Mouse (Mus musculus) midbrain, embryonic 13.5 days (tissue): ENCODE data around the gene 9930111J21Rik2. TPM values are rescaled to one million over a fixed set of nuclear protein-coding genes. Genes with fewer than 3 reads are reported as not detected.
"Not testable (repeated sequence)": the region's sequence is repeated elsewhere in the genome, so short reads cannot be mapped to it uniquely, and the experiment has no call there.

Experiments
- ATAC-seq: fragments of 200-750 bp; cut with Nextera tagmentation; 2 replicates; pipeline ENCODE4 v1.8.0; 2017; ENCODE audit warnings: mild to moderate bottlenecking, moderate TSS enrichment, moderate library complexity
- H3K27ac ChIP-seq: fragments of 300-500 bp; sonication (generic); 2 replicates; pipeline ENCODE4 v1.5.1; 2015; ENCODE audit warnings: inconsistent platforms, mild to moderate bottlenecking, moderate library complexity
- H3K27me3 ChIP-seq: fragments of 300-500 bp; sonication (generic); 2 replicates; pipeline ENCODE4 v1.6.1; 2015; ENCODE audit warnings: mild to moderate bottlenecking, inconsistent platforms
- H3K36me3 ChIP-seq: fragments of 300-500 bp; sonication (generic); 2 replicates; pipeline ENCODE4 v1.6.1; 2015; ENCODE audit warnings: mild to moderate bottlenecking, inconsistent platforms
- H3K4me1 ChIP-seq: fragments of 300-500 bp; sonication (generic); replicated peaks from 2 replicates; pipeline ENCODE4 v1.6.1; 2015; ENCODE audit warnings: inconsistent platforms
- H3K4me2 ChIP-seq: fragments of 300-500 bp; sonication (generic); replicated peaks from 2 replicates; pipeline ENCODE4 v1.6.1; 2015; ENCODE audit warnings: moderate library complexity, mild to moderate bottlenecking, inconsistent platforms
- H3K4me3 ChIP-seq: fragments of 300-500 bp; sonication (generic); replicated peaks from 2 replicates; pipeline ENCODE4 v1.5.1; 2015; ENCODE audit warnings: mild to moderate bottlenecking, inconsistent platforms
- H3K9ac ChIP-seq: fragments of 300-500 bp; sonication (generic); replicated peaks from 2 replicates; pipeline ENCODE4 v1.6.1; 2015; ENCODE audit warnings: mild to moderate bottlenecking, inconsistent platforms
- H3K9me3 ChIP-seq: fragments of 300-500 bp; sonication (generic); 2 replicates; pipeline ENCODE4 v1.6.1; 2016; ENCODE audit warnings: mild to moderate bottlenecking, inconsistent platforms
- WGBS: fragments of 180-500 bp; shearing (Covaris S2); methylation state at CpG from one replicate; pipeline ENCODE4 v1.1.7; 2015; 5-methylcytosine and 5-hydroxymethylcytosine counted together
- polyA plus RNA-seq: library from polyadenylated mRNA; unstranded; fragments of >200 nt; fragmentation: Nextera tagmentation; extraction: Ambion mirVana; gene quantifications from 2 replicates; pipeline ENCODE4 v1.2.1, GENCODE M21; 2015

The 9930111J21Rik2 gene
- polyA plus RNA-seq, 1 experiment from 2014 or later = 0.30 TPM

GRCm38 (mm10) chr11:48991740-48992520, 59.1 kb downstream of the 9930111J21Rik2 start, which contains the start of gene Gm12185:
TSS of gene Gm12185 (minus strand) at chr11:48992226.
- H3K27me3 ChIP-seq, H3K4me3 ChIP-seq, H3K4me1 ChIP-seq, H3K4me2 ChIP-seq, H3K9ac ChIP-seq, H3K9me3 ChIP-seq, H3K27ac ChIP-seq, H3K36me3 ChIP-seq, ATAC-seq: not testable (repeated sequence)
- WGBS = 73% methylated on average over 4 of the region's 4 CpGs

DNA sequence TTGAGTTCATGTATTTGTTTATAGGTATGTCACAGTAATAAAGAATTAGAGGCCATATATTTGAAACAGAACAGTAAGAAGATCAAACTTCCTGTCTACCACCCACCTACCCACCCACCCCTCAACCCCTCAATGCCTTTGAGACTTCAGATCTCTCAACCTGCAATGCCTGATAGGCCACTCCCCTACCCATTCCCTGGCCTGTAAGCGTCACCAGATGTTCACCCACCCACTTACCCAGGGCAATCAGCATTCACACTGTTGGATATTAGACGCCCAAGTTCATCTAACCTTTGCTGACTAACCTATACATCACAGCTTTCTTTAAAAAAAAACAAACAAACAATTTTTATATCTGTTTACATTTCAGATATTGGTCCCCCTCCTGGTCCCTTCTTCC, 61.1 kb downstream of the 9930111J21Rik2 start:
- H3K4me1 ChIP-seq, H3K36me3 ChIP-seq, H3K27me3 ChIP-seq, ATAC-seq, H3K4me3 ChIP-seq, H3K27ac ChIP-seq, H3K9ac ChIP-seq, H3K9me3 ChIP-seq, H3K4me2 ChIP-seq: not testable (repeated sequence)
- WGBS = 92% methylated on average over 2 of the region's 2 CpGs

GRCm38 (mm10) chr11:48988219-48988618, 62.8 kb downstream of the 9930111J21Rik2 start:
- ATAC-seq, H3K36me3 ChIP-seq, H3K4me2 ChIP-seq, H3K9me3 ChIP-seq, H3K4me1 ChIP-seq, H3K9ac ChIP-seq, H3K4me3 ChIP-seq, H3K27me3 ChIP-seq, H3K27ac ChIP-seq: not testable (repeated sequence)
- WGBS = 76% methylated on average over 2 of the region's 3 CpGs

DNA sequence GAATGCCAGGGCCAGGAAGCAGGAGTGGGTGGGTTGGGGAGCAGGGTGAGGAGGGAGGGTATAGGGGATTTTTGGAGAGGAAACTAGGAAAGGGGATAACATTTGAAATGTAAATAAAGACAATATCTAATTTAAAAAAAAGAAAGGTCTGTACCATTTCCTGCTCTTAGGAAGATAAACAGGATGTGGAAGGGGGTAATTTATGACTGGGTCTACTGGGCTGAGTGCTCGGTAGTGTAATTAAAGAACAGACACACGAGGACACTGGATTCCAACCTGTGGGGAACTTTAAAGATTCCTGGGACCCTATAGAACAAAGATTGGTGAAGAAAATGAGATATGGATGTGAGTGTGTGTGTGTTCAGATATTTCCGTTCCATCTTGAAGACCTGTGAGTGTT, 68.2 kb downstream of the 9930111J21Rik2 start:
- not testable (repeated sequence) for H3K9ac ChIP-seq, H3K27me3 ChIP-seq, H3K4me2 ChIP-seq, H3K27ac ChIP-seq, H3K4me1 ChIP-seq, ATAC-seq, H3K36me3 ChIP-seq, H3K9me3 ChIP-seq, H3K4me3 ChIP-seq
- no CpG with 5 or more reads among the region's 3 CpGs for WGBS

DNA sequence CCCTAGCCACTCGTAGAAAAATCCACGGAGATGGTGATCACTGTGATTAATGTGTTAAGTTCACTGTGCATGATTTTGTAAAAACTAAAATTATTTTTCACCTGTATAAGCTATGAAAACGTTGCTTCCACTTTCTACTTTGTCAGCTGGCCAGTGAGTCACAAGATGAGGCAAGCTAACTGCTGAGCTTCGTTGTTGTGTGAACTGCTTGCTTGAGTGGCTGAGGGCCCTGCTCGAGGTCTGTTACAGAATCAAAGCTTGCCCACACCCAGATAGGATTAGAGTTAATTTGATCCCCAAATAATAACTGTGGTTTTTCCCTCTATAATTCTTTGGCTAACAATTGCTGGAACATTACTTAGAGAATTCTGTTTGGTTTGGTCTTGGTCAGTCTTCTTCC, 71.0 kb downstream of the 9930111J21Rik2 start:
- H3K4me3 ChIP-seq, ATAC-seq, H3K4me1 ChIP-seq, H3K9me3 ChIP-seq, H3K9ac ChIP-seq, H3K27ac ChIP-seq, H3K4me2 ChIP-seq, H3K36me3 ChIP-seq, H3K27me3 ChIP-seq: not testable (repeated sequence)
- WGBS = no CpG with 5 or more reads among the region's 5 CpGs

- not testable (repeated sequence) for H3K4me3 ChIP-seq, H3K4me1 ChIP-seq, H3K27me3 ChIP-seq, H3K27ac ChIP-seq, H3K9ac ChIP-seq, ATAC-seq, H3K36me3 ChIP-seq, H3K4me2 ChIP-seq, H3K9me3 ChIP-seq
- no CpG with 5 or more reads among the region's 3 CpGs for WGBS
These were observed 71.8 kb downstream of the 9930111J21Rik2 start, which contains the start of gene 9930111J21Rik1 for GRCm38 (mm10) chr11:48979251-48979650. TSS of gene 9930111J21Rik1 (minus strand) at chr11:48979398.

- H3K9me3 ChIP-seq, H3K4me2 ChIP-seq, H3K4me1 ChIP-seq, ATAC-seq, H3K9ac ChIP-seq, H3K4me3 ChIP-seq, H3K36me3 ChIP-seq, H3K27ac ChIP-seq, H3K27me3 ChIP-seq: not testable (repeated sequence)
- no CpG with 5 or more reads among the region's 1 CpGs for whole genome bisulfite sequencing
These were observed 72.7 kb downstream of the 9930111J21Rik2 start, which contains the start of gene Olfr56 for GRCm38 (mm10) chr11:48978240-48978939. TSS of gene Olfr56 (plus strand) at chr11:48978889.

GRCm38 (mm10) chr11:48974686-48975085, 76.4 kb downstream of the 9930111J21Rik2 start:
- not testable (repeated sequence) for ATAC-seq

More at GRCm38 (mm10) chr11:48974686-48975085, 76.4 kb downstream of the 9930111J21Rik2 start:
- not testable (repeated sequence) for H3K4me2 ChIP-seq, H3K4me3 ChIP-seq, H3K27ac ChIP-seq, H3K36me3 ChIP-seq, H3K27me3 ChIP-seq, H3K9me3 ChIP-seq, H3K9ac ChIP-seq, H3K4me1 ChIP-seq
- no CpG with 5 or more reads among the region's 1 CpGs for WGBS

Other genes with a start within 250 kb of the 9930111J21Rik2 start
- 6.9 and 7.0 TPM in 2 replicates for gene Trim41, start 233.9 kb downstream of the 9930111J21Rik2 start, polyA plus RNA-seq
- 0.89 and 1.0 TPM in 2 replicates for gene Trim7, start 225.1 kb downstream of the 9930111J21Rik2 start, polyA plus RNA-seq
- gene Gm12184, start 224.6 kb downstream of the 9930111J21Rik2 start, polyA plus RNA-seq = 3.4 and 3.6 TPM in 2 replicates
- gene Irgm1, start 179.6 kb downstream of the 9930111J21Rik2 start, polyA plus RNA-seq = 1.8 and 1.9 TPM in 2 replicates
- gene Gm5431, start 149.0 kb downstream of the 9930111J21Rik2 start, polyA plus RNA-seq = 0.17 and 0.21 TPM in 2 replicates
- gene Psme2b, start 105.1 kb downstream of the 9930111J21Rik2 start, polyA plus RNA-seq = 2.4 and 2.7 TPM in 2 replicates
- not detected in 2 replicates for gene Olfr56, start 72.4 kb downstream of the 9930111J21Rik2 start, polyA plus RNA-seq
- 0.24 and 0.31 TPM in 2 replicates for gene 9930111J21Rik1, start 71.8 kb downstream of the 9930111J21Rik2 start, polyA plus RNA-seq
- not detected in 2 replicates for gene Gm12185, start 59.0 kb downstream of the 9930111J21Rik2 start, polyA plus RNA-seq
- gene Tgtp1, start 57.1 kb downstream of the 9930111J21Rik2 start, polyA plus RNA-seq = not detected in 2 replicates
- gene Tgtp2, start 13.0 kb upstream of the 9930111J21Rik2 start, polyA plus RNA-seq = not detected in 2 replicates
- 0.39 and 0.64 TPM in 2 replicates for gene Ifi47, start 25.3 kb upstream of the 9930111J21Rik2 start, polyA plus RNA-seq
- not detected in 2 replicates for gene Olfr1396, start 63.6 kb upstream of the 9930111J21Rik2 start, polyA plus RNA-seq
- not detected in 2 replicates for gene Olfr1395, start 91.0 kb upstream of the 9930111J21Rik2 start, polyA plus RNA-seq
- not detected in 2 replicates for gene Olfr1394, start 103.1 kb upstream of the 9930111J21Rik2 start, polyA plus RNA-seq
- gene Btnl9, start 135.9 kb upstream of the 9930111J21Rik2 start, polyA plus RNA-seq = 0.17 TPM in 1 of 2 replicates, not detected in the other
- gene Zfp62, start 152.1 kb upstream of the 9930111J21Rik2 start, polyA plus RNA-seq = 56.6 and 58.5 TPM in 2 replicates
- gene Mgat1, start 192.9 kb upstream of the 9930111J21Rik2 start, polyA plus RNA-seq = 29.3 and 32.1 TPM in 2 replicates
- 0.15 TPM in 1 of 2 replicates, not detected in the other for gene Olfr1393, start 227.1 kb upstream of the 9930111J21Rik2 start, polyA plus RNA-seq
- not detected in 2 replicates for gene Olfr1392, start 234.0 kb upstream of the 9930111J21Rik2 start, polyA plus RNA-seq